Mouse (Mus musculus) E14TG2a.4 (cell line): ENCODE data around the gene Mlh3.

Experiments used
- H3K27me3 ChIP-seq: 2 replicates; pipeline ENCODE4 v1.6.1; 2014; ENCODE audit warnings: low read length, control low read depth; ENCODE audit not compliant: insufficient read depth
- H3K36me3 ChIP-seq: 2 replicates; pipeline ENCODE4 v1.6.1; 2014; ENCODE audit warnings: low read length, control low read depth; ENCODE audit not compliant: insufficient read depth
- H3K4me1 ChIP-seq: replicated peaks from 2 replicates; pipeline ENCODE4 v1.6.1; 2014; ENCODE audit warnings: low read depth, low read length, control low read depth
- H3K4me3 ChIP-seq: replicated peaks from 2 replicates; pipeline ENCODE4 v1.5.1; 2014; ENCODE audit warnings: mild to moderate bottlenecking, low read length
- H3K9me3 ChIP-seq: 2 replicates; pipeline ENCODE4 v1.6.1; 2014; ENCODE audit warnings: low read length, control low read depth
- CTCF ChIP-seq: conservative IDR thresholded peaks from 2 replicates; pipeline ENCODE4 v1.5.1; 2014; ENCODE audit warnings: low read length
- NANOG ChIP-seq: IDR thresholded peaks from 2 replicates; pipeline ENCODE4 v1.6.1; 2014; ENCODE audit warnings: borderline replicate concordance, low read length, mixed read lengths
- POU5F1 ChIP-seq: IDR thresholded peaks from 2 replicates; pipeline ENCODE4 v1.6.1; 2014; ENCODE audit warnings: low read length, borderline replicate concordance

Gene Mlh3

DNA sequence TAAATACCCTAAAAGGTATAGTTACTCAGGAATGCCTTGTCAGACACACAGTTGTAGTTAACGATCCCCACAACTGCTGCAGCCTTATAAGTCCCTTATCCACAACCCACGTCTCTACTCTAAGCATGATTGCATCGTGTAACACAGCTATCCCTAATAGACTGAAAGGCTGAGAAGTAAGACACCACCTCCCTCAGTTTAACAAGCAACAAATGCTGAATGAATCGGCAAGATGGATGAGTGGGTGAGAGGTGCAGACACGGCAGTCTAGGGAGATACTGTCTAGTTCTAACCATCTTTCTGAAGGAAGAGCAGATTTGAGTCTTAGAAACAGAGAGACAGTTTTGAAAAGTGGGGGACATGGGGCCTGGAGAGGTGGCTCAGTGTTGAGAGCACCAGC is 7.2 kb downstream of the Mlh3 start:
- Histone ChIP-seq H3K4me1 (peaks cover 10% of the 10 kb centered on the region; the same call in 1 of the 2 replicates), H3K36me3 (peaks cover 87% of the 10 kb centered on the region), H3K4me3 (no peak overlapping the region), H3K9me3 (no peaks in the 10 kb centered on the region), H3K27me3 (no peaks in the 10 kb centered on the region)
- TF ChIP-seq CTCF, result no peak
- no peak for TF ChIP-seq NANOG
- TF ChIP-seq POU5F1, result no peak

GRCm38 (mm10) chr12:85262489-85262888 is 7.9 kb downstream of the Mlh3 start:
- no peaks in the 10 kb centered on the region for H3K27me3 ChIP-seq
- H3K4me3 ChIP-seq, result no peak overlapping the region
- H3K9me3 ChIP-seq, result no peaks in the 10 kb centered on the region
- H3K4me1 ChIP-seq, result peaks cover 10% of the 10 kb centered on the region; the same call in 1 of the 2 replicates
- TF ChIP-seq NANOG (no peak), POU5F1 (no peak), CTCF (no peak)
- peaks cover 88% of the 10 kb centered on the region for H3K36me3 ChIP-seq

- Histone ChIP-seq H3K4me3 (no peak overlapping the region), H3K27me3 (no peaks in the 10 kb centered on the region), H3K36me3 (peaks cover 63% of the 10 kb centered on the region), H3K4me1 (no peaks in the 10 kb centered on the region), H3K9me3 (no peaks in the 10 kb centered on the region)
- TF ChIP-seq POU5F1, result no peak
Observed at GRCm38 (mm10) chr12:85257008-85257639, 13.3 kb downstream of the Mlh3 start.

- no peak for TF ChIP-seq NANOG
- TF ChIP-seq CTCF, result no peak
- TF ChIP-seq POU5F1, result no peak
- H3K9me3 ChIP-seq, result peaks cover under 1% of the 10 kb centered on the region; the same call in 1 of the 2 replicates
- H3K36me3 ChIP-seq, result peaks cover 60% of the 10 kb centered on the region
- no peaks in the 10 kb centered on the region for H3K4me1 ChIP-seq
- no peaks in the 10 kb centered on the region for H3K27me3 ChIP-seq
- no peak overlapping the region for H3K4me3 ChIP-seq
Observed at GRCm38 (mm10) chr12:85256074-85256751, 14.2 kb downstream of the Mlh3 start.

GRCm38 (mm10) chr12:85252083-85252482 is 18.3 kb downstream of the Mlh3 start:
- no peak for TF ChIP-seq CTCF
- TF ChIP-seq NANOG, result no peak
- no peak for TF ChIP-seq POU5F1
- Histone ChIP-seq H3K36me3 (peaks cover 50% of the 10 kb centered on the region), H3K9me3 (peaks cover 23% of the 10 kb centered on the region), H3K27me3 (no peaks in the 10 kb centered on the region), H3K4me1 (no peaks in the 10 kb centered on the region), H3K4me3 (no peak overlapping the region)

GRCm38 (mm10) chr12:85237553-85237952 is 32.8 kb downstream of the Mlh3 start:
- Histone ChIP-seq H3K4me3 (no peak overlapping the region), H3K27me3 (no peaks in the 10 kb centered on the region), H3K36me3 (peaks cover 64% of the 10 kb centered on the region), H3K4me1 (peaks cover 11% of the 10 kb centered on the region; the same call in 1 of the 2 replicates), H3K9me3 (no peaks in the 10 kb centered on the region)
- TF ChIP-seq CTCF (no peak), NANOG (no peak), POU5F1 (no peak)

DNA sequence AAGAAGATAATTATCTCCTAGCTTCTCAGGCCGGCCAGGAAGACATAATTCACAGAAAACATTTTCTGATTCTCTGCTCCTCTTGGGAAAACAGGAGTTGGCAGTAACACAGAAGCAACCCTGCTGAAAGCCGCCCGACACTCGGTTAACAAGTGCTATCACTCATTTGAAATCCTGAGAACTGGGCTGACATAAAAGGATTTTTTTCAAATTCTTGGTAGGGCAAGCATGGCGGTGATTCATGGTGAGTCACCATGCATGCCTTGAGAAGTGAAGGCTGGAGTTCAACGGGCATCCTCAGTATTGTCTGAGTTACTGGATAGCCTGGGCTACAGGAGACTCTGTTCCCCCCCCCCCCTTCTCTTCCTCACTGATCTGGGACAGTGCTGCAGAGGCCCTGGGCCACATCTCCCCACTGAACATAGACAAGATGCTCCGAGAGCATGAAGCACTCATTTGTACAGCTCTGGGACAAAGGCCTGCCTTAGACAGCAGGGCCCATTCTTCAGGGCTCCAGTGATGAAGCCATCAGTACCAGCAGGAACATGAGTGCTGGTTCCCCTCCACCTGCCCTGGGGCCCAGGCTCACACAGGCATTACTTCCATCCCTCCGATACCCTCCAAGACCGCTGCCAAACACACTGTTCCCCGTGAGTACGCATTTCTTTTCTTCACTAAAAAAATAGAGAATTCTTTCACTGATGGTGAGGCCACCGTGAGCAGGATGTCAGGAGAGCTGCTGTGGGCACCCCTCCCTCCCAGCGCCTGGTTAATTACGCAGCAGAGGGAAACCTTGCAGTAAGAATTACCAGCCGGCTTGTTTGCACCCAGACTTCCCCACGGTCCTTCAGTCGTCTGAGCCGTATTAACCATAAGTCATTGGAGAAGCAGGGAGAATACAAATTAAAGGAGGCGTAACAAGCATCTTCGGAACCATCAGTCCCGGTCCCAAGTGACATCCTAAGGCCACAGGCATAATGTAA is 36.7 kb downstream of the Mlh3 start:
- TF ChIP-seq CTCF (no peak), NANOG (no peak), POU5F1 (no peak)
- Histone ChIP-seq H3K4me3 (0 out of 2 replicates have a peak overlapping the region, but pooled peaks have one; percentile 10), H3K4me1 (0 out of 2 replicates have a peak, but pooled peaks cover 6% of the 10 kb centered on the region), H3K9me3 (no peaks in the 10 kb centered on the region), H3K36me3 (peaks cover 45% of the 10 kb centered on the region), H3K27me3 (no peaks in the 10 kb centered on the region)
